Mouse (Mus musculus): Measurements from ENCODE around the gene Kcnk3. TPM values are rescaled to one million over a fixed set of nuclear protein-coding genes. Genes with fewer than 3 reads are reported as not detected.

Gene Kcnk3
- polyA plus RNA-seq, 1 experiment from 2014 or later, result 16.5 TPM

DNA sequence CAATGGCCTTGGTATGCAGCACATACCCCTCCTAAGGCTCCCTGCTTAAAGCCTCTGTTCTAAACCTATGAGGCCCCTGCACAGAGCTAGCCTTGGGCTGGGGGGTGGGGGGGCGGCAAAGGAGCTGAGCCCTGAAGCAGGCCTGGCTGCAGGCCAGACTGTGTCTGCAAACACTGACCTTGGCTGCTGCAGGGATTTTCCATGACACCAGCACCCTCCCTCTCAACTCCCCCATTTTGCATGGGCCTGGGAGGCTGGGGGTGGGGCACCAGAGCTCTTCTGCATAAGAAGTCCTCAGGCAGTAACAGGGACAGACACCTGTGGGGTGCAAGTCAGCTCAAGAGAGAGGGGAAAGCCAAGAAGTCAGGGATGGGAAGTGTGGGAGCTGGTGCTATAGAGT lies 26.3 kb downstream of the Kcnk3 start:
- no peaks in the 10 kb centered on the region for H3K36me3 ChIP-seq
- H3K9me3 ChIP-seq (replicated peaks), result no peaks in the 10 kb centered on the region
- peak overlapping the region; percentile 29; the same call in 1 of the 2 replicates for H3K9ac ChIP-seq
- peak overlapping the region; percentile 89 for H3K27ac ChIP-seq
- peak overlapping the region; percentile 18; the same call in 1 of the 2 replicates for H3K4me2 ChIP-seq
- no peak overlapping the region for H3K4me3 ChIP-seq
- peak; percentile 81 for ATAC-seq (replicated peaks; ENCODE audit: insufficient number of reproducible peaks, insufficient read depth, low FRiP score, low read depth)
- peaks cover 66% of the 10 kb centered on the region for H3K4me1 ChIP-seq (replicated peaks)
- 18% methylated on average over 1 of the region's 1 CpGs for WGBS
- H3K27me3 ChIP-seq, result no peaks in the 10 kb centered on the region

DNA sequence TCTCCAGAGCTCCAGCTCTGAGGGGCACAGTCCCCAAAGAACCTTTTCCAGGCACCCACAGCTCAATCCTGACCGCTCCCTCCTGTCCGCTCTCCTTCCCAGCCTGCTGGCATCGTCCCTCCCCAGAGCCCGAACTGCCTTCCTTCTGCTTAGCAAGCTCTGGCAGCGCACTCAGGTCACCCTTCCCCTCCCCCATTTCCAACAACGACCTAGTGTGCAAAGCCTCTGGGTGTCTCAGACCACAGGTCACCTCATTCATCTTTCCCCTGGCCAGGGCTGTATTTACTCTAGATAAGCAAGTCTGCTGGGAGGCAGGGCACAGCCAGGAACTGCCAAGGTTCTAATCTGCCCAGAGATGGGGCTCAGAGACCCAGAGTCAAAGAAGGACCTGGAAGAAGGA lies 27.4 kb downstream of the Kcnk3 start:
- Histone ChIP-seq H3K9me3 (replicated peaks) (no peaks in the 10 kb centered on the region), H3K9ac (no peak overlapping the region), H3K27ac (peak overlapping the region; percentile 89), H3K36me3 (no peaks in the 10 kb centered on the region), H3K27me3 (no peaks in the 10 kb centered on the region), H3K4me2 (0 out of 2 replicates have a peak overlapping the region, but pooled peaks have one; percentile 6), H3K4me3 (no peak overlapping the region), H3K4me1 (replicated peaks) (peaks cover 64% of the 10 kb centered on the region)
- no peak for ATAC-seq (replicated peaks; ENCODE audit: insufficient number of reproducible peaks, insufficient read depth, low FRiP score, low read depth)
- WGBS, result 13% methylated on average over 6 of the region's 6 CpGs

DNA sequence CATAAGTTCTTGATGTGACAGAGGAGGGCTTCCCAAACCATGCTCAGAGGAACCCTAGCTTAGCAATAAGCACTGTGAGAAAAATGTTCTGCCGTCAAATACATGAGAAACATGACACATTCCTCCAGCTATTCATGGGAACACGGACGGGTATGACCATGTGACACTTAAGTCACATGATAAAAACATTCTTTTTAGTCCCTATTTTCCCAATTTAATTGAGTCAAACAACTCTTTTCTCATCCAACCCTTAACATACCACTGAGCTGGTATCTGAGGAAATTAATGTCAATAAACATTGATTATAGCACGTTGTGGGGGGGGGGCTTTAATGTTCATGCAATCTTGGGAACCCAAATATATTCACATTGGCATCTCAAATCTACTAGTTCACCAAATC lies 27.8 kb downstream of the Kcnk3 start:
- Histone ChIP-seq H3K9me3 (replicated peaks) (no peaks in the 10 kb centered on the region), H3K27ac (peak overlapping the region; percentile 89), H3K27me3 (peaks cover 3% of the 10 kb centered on the region), H3K36me3 (no peaks in the 10 kb centered on the region), H3K4me2 (no peak overlapping the region), H3K4me1 (replicated peaks) (peaks cover 62% of the 10 kb centered on the region), H3K4me3 (no peak overlapping the region), H3K9ac (no peak overlapping the region)
- WGBS, result 53% methylated on average over 4 of the region's 4 CpGs
- ATAC-seq (replicated peaks; ENCODE audit: insufficient number of reproducible peaks, insufficient read depth, low FRiP score, low read depth), result no peak

DNA sequence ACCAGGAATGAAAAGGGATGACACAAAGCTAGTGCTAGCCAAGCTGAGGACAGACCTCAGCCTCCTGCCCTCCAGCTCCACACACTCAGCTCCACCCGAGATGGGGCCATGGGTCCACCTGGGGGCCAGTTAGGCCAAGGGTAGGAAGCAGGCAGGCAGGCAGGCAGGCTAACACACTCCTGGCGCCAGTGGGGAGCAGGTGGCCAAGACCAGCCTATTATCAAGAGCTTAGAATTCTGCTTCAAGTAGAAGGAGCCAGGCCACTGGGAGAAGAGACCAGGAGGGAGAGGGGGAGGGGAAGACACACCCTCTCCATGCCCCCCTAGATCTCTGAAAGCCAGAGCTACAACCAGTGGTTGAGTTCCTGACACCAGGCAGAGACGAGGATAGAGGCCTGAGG lies 28.7 kb downstream of the Kcnk3 start:
- H3K4me3 ChIP-seq, result no peak overlapping the region
- H3K27me3 ChIP-seq, result peaks cover 11% of the 10 kb centered on the region
- peaks cover 56% of the 10 kb centered on the region for H3K4me1 ChIP-seq (replicated peaks)
- no peak overlapping the region for H3K9ac ChIP-seq
- no peak overlapping the region for H3K4me2 ChIP-seq
- no peak for ATAC-seq (replicated peaks; ENCODE audit: insufficient number of reproducible peaks, insufficient read depth, low FRiP score, low read depth)
- peak overlapping the region; percentile 88 for H3K27ac ChIP-seq
- H3K9me3 ChIP-seq (replicated peaks), result no peaks in the 10 kb centered on the region
- WGBS, result 35% methylated on average over 3 of the region's 3 CpGs
- H3K36me3 ChIP-seq, result no peaks in the 10 kb centered on the region

DNA sequence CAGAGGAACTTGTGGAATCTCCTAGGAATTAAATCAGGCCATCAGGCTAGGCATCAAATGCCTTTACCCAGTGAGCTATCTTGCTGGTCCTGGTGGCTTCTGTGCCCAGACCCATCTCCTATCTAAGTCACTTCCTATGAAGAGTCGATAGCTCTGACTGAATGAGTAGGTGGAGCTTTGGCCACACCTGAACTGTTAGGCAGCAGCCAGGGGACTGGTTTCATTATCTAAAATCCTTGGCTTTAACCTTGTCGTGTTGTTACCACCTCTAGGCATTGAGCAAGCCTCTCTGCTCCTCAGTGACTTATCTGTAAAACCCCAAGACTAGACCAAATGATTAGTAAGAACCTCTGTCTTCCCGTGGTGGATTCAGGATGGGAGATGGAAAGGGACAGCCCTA lies 29.4 kb downstream of the Kcnk3 start:
- WGBS, result 10% methylated on average over 3 of the region's 3 CpGs
- ATAC-seq (replicated peaks; ENCODE audit: insufficient number of reproducible peaks, insufficient read depth, low FRiP score, low read depth), result no peak
- Histone ChIP-seq H3K9ac (peak overlapping the region; percentile 9; the same call in 1 of the 2 replicates), H3K9me3 (replicated peaks) (no peaks in the 10 kb centered on the region), H3K4me1 (replicated peaks) (peaks cover 62% of the 10 kb centered on the region), H3K4me3 (no peak overlapping the region), H3K36me3 (no peaks in the 10 kb centered on the region), H3K4me2 (peak overlapping the region; percentile 43), H3K27ac (peak overlapping the region; percentile 88), H3K27me3 (peaks cover 18% of the 10 kb centered on the region)

DNA sequence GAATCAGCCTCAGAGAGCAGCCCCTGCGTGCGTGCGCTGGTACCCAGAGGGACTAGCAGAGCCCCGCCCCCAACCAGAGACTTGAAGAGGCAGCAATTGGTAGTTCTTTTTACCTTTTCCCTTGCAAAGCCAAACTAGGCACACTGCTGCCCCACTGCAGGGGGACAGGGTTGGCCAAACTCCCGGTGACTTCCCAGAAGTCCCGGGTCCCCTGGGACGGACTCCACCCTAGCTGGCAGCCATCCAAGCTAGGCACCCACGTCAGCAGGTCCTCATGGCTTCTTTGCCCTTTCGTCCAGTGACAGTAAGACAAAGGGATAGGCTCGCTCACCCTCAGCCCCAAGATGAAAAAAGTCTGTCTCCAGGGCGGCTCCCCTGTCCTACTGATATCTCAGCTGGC lies 29.9 kb downstream of the Kcnk3 start:
- peak overlapping the region; percentile 9 for H3K9ac ChIP-seq
- H3K4me2 ChIP-seq, result peak overlapping the region; percentile 43
- no peak for ATAC-seq (replicated peaks; ENCODE audit: insufficient number of reproducible peaks, insufficient read depth, low FRiP score, low read depth)
- peak overlapping the region; percentile 88 for H3K27ac ChIP-seq
- 18% methylated on average over 11 of the region's 11 CpGs for WGBS
- no peak overlapping the region for H3K4me3 ChIP-seq
- H3K27me3 ChIP-seq, result peaks cover 23% of the 10 kb centered on the region
- H3K9me3 ChIP-seq (replicated peaks), result no peaks in the 10 kb centered on the region
- no peaks in the 10 kb centered on the region for H3K36me3 ChIP-seq
- H3K4me1 ChIP-seq (replicated peaks), result peaks cover 64% of the 10 kb centered on the region

DNA sequence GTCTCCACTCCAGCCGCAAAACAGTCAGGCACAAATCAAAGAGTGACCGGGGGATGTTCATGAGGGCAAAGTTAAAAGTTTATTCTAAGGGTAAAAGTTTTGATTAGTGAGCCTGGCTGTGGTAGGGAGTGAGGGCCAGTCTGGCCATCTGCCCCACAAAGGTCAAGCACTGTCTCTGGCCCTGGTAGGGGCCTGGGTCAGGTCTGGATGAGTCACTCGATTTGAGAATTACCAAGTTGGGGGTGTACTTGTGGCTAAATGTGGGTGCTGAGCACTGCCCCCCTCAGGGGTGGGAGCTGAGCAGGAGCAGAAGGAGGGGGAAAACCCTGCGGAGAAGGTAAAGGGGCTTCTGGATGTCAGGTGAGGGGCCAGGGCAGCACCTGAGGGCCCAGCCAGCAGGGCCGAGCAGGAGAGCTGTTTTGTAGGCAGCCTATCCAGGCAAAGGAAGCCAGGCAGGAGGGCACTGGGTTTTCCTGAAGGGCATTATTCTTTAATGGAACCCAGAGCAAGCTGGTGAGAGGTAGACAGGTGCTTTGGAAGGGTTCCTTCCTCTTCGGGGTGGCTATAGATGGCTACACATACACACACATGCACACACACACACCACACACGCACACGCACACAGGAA lies 30.5 kb downstream of the Kcnk3 start:
- H3K27me3 ChIP-seq, result peaks cover 25% of the 10 kb centered on the region
- H3K9ac ChIP-seq, result no peak overlapping the region
- no peaks in the 10 kb centered on the region for H3K9me3 ChIP-seq (replicated peaks)
- peak overlapping the region; percentile 88 for H3K27ac ChIP-seq
- 82% methylated on average over 8 of the region's 8 CpGs for WGBS
- no peak overlapping the region for H3K4me3 ChIP-seq
- no peak overlapping the region for H3K4me2 ChIP-seq
- no peak for ATAC-seq (replicated peaks; ENCODE audit: insufficient number of reproducible peaks, insufficient read depth, low FRiP score, low read depth)
- H3K4me1 ChIP-seq (replicated peaks), result peaks cover 62% of the 10 kb centered on the region
- H3K36me3 ChIP-seq, result no peaks in the 10 kb centered on the region

DNA sequence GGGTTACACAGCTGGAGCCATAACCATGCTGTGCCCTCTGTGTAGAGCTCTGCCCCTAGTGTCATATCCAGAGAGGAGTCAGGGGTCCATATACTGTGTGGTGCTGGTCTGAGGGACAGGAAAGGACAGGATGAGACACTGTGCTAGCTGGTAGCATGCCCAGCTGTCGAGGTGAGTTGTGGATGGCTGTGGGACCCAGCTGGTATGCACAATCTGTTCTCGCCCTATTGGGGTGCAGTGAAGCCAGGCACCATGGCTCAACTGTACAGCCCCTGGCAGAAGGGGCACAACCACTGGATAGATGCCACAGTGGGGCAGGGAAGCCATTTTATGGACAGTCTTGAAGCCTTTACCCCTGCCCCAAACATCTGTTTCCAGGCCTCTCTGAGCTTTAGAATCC lies 31.2 kb downstream of the Kcnk3 start:
- no peaks in the 10 kb centered on the region for H3K9me3 ChIP-seq (replicated peaks)
- no peak for ATAC-seq (replicated peaks; ENCODE audit: insufficient number of reproducible peaks, insufficient read depth, low FRiP score, low read depth)
- H3K4me3 ChIP-seq, result no peak overlapping the region
- no peak overlapping the region for H3K4me2 ChIP-seq
- 65% methylated on average over 2 of the region's 2 CpGs for WGBS
- H3K9ac ChIP-seq, result no peak overlapping the region
- no peaks in the 10 kb centered on the region for H3K36me3 ChIP-seq
- H3K27me3 ChIP-seq, result peaks cover 25% of the 10 kb centered on the region
- peak overlapping the region; percentile 88; the same call in 1 of the 2 replicates for H3K27ac ChIP-seq
- H3K4me1 ChIP-seq (replicated peaks), result peaks cover 55% of the 10 kb centered on the region

DNA sequence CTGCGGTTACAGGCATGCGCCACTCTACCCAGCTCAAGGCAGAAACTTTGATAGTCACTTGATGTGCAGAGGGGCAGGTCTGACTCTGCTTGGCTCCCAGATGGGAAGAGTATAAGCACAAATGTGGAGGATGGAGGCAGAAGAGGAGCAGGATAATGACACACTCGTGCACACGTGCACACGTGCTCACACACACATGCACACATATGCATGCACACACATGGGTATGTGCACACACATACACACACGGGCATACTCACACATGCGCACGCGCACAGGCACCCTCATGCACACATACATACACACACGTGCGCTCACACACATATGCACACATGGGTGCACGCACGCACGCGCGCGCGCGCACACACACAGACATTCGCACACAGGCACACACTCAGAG lies 32.6 kb downstream of the Kcnk3 start:
- no peak overlapping the region for H3K4me2 ChIP-seq
- peaks cover 25% of the 10 kb centered on the region for H3K27me3 ChIP-seq
- 97% methylated on average over 20 of the region's 20 CpGs for WGBS
- no peak overlapping the region for H3K4me3 ChIP-seq
- H3K36me3 ChIP-seq, result no peaks in the 10 kb centered on the region
- H3K9ac ChIP-seq, result no peak overlapping the region
- no peak overlapping the region for H3K27ac ChIP-seq
- peaks cover 49% of the 10 kb centered on the region for H3K4me1 ChIP-seq (replicated peaks)
- ATAC-seq (replicated peaks; ENCODE audit: insufficient number of reproducible peaks, insufficient read depth, low FRiP score, low read depth), result no peak
- H3K9me3 ChIP-seq (replicated peaks), result no peaks in the 10 kb centered on the region

DNA sequence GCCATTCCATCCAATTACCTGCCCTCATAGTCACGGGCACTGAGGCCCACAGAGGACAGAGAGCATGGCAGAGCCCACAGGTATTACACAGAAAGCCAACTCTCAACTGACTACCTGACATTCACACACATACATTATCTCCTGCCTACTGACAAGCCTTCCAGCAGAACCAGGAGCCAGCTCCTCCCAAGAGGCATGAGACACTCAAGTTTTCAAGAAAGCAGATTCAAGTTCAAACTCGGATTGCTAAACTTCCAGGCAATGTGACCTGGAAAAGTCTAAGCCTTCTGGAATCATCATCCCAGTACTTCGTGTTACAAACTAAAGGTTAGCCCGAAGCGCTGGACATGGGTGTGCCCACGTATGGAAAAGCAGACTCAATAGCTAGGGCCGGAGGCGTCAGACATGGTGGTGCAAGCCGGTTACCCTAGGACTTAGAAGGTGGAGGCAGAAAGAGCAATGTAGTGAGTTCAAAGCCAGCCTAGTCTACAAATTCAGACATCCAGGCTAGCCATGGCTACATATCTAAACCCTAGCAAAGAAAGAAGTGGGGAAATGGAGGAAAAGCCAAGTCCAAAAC lies 33.3 kb downstream of the Kcnk3 start:
- Histone ChIP-seq H3K4me2 (no peak overlapping the region), H3K36me3 (no peaks in the 10 kb centered on the region), H3K9me3 (replicated peaks) (no peaks in the 10 kb centered on the region), H3K4me1 (replicated peaks) (peaks cover 43% of the 10 kb centered on the region), H3K4me3 (no peak overlapping the region), H3K9ac (no peak overlapping the region), H3K27me3 (peaks cover 25% of the 10 kb centered on the region), H3K27ac (no peak overlapping the region)
- WGBS, result 90% methylated on average over 9 of the region's 9 CpGs
- no peak for ATAC-seq (replicated peaks; ENCODE audit: insufficient number of reproducible peaks, insufficient read depth, low FRiP score, low read depth)

DNA sequence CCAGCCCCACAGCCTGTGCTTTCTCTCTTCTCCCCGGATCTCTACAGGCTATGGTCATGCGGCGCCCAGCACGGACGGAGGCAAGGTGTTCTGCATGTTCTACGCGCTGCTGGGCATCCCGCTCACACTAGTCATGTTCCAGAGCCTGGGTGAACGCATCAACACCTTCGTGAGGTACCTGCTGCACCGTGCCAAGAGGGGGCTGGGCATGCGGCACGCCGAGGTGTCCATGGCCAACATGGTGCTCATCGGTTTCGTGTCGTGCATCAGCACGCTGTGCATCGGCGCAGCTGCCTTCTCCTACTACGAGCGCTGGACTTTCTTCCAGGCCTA lies 33.8 kb downstream of the Kcnk3 start:
- peak overlapping the region; percentile 73 for H3K4me2 ChIP-seq
- peaks cover 43% of the 10 kb centered on the region for H3K4me1 ChIP-seq (replicated peaks)
- H3K36me3 ChIP-seq, result no peaks in the 10 kb centered on the region
- WGBS, result 54% methylated on average over 22 of the region's 22 CpGs
- H3K27me3 ChIP-seq, result peaks cover 25% of the 10 kb centered on the region
- no peak overlapping the region for H3K27ac ChIP-seq
- H3K9me3 ChIP-seq (replicated peaks), result no peaks in the 10 kb centered on the region
- peak overlapping the region; percentile 35 for H3K4me3 ChIP-seq
- no peak for ATAC-seq (replicated peaks; ENCODE audit: insufficient number of reproducible peaks, insufficient read depth, low FRiP score, low read depth)
- H3K9ac ChIP-seq, result no peak overlapping the region
